Mouse (Mus musculus): ENCODE measurements around the gene Prm3. TPM values are rescaled to one million over a fixed set of nuclear protein-coding genes. Genes with fewer than 3 reads are reported as not detected.
A peak's percentile ranks its signal among the peaks of the same experiment; 100 is the strongest.

Gene Prm3
- polyA plus RNA-seq (2014; fragmentation: Nextera tagmentation; extraction: Ambion mirVana): not detected in 2 replicates

- no peaks in the 10 kb centered on the region for H3K9me3 ChIP-seq (ENCODE audit: control insufficient read depth, low read length)
- H3K9ac ChIP-seq (ENCODE audit: low read length): no peak within 1 kb of the TSS
- no peak for ATAC-seq (ENCODE audit: insufficient number of reproducible peaks, low FRiP score, low TSS enrichment, low read depth)
- no peak within 1 kb of the TSS for H3K4me2 ChIP-seq (ENCODE audit: low read depth, severe bottlenecking)
- H3K36me3 ChIP-seq (ENCODE audit: control insufficient read depth, insufficient read depth, low read length): no peaks in the 10 kb centered on the region
- WGBS: 71% methylated on average over 9 of the region's 9 CpGs
- H3K4me1 ChIP-seq (ENCODE audit: control insufficient read depth, insufficient read depth, low read length): 0 out of 2 replicates have a peak, but pooled peaks cover 4% of the 10 kb centered on the region
- H3K4me3 ChIP-seq (ENCODE audit: low read depth, low read length): no peak within 1 kb of the TSS
- DNase-seq (ENCODE audit: low spot score): no peak
- H3K27me3 ChIP-seq (ENCODE audit: control insufficient read depth, insufficient read depth, low read length): 0 out of 2 replicates have a peak, but pooled peaks cover 2% of the 10 kb centered on the region
- no peak within 1 kb of the TSS for H3K27ac ChIP-seq (replicated peaks; ENCODE audit: low read depth, low read length)
Observed at GRCm38 (mm10) chr16:10790702-10791101, at the start of gene Prm3. Prm3 (minus strand) TSS chr16:10790914.

- 83% methylated on average over 12 of the region's 14 CpGs for WGBS
- H3K4me1 ChIP-seq (ENCODE audit: control insufficient read depth, insufficient read depth, low read length): peaks cover 21% of the 10 kb centered on the region
- H3K9me3 ChIP-seq (ENCODE audit: control insufficient read depth, low read length): no peaks in the 10 kb centered on the region
- no peak overlapping the region for H3K4me2 ChIP-seq (ENCODE audit: low read depth, severe bottlenecking)
- DNase-seq (ENCODE audit: low spot score): no peak
- no peaks in the 10 kb centered on the region; the same call in 1 of the 2 replicates for H3K36me3 ChIP-seq (ENCODE audit: control insufficient read depth, insufficient read depth, low read length)
- no peak overlapping the region for H3K4me3 ChIP-seq (ENCODE audit: low read depth, low read length)
- ATAC-seq (ENCODE audit: insufficient number of reproducible peaks, low FRiP score, low TSS enrichment, low read depth): no peak
- H3K27me3 ChIP-seq (ENCODE audit: control insufficient read depth, insufficient read depth, low read length): no peaks in the 10 kb centered on the region
- H3K27ac ChIP-seq (replicated peaks; ENCODE audit: low read depth, low read length): no peak overlapping the region
- no peak overlapping the region for H3K9ac ChIP-seq (ENCODE audit: low read length)
Observed at GRCm38 (mm10) chr16:10840018-10840417, 49.3 kb upstream of the Prm3 start.

DNA sequence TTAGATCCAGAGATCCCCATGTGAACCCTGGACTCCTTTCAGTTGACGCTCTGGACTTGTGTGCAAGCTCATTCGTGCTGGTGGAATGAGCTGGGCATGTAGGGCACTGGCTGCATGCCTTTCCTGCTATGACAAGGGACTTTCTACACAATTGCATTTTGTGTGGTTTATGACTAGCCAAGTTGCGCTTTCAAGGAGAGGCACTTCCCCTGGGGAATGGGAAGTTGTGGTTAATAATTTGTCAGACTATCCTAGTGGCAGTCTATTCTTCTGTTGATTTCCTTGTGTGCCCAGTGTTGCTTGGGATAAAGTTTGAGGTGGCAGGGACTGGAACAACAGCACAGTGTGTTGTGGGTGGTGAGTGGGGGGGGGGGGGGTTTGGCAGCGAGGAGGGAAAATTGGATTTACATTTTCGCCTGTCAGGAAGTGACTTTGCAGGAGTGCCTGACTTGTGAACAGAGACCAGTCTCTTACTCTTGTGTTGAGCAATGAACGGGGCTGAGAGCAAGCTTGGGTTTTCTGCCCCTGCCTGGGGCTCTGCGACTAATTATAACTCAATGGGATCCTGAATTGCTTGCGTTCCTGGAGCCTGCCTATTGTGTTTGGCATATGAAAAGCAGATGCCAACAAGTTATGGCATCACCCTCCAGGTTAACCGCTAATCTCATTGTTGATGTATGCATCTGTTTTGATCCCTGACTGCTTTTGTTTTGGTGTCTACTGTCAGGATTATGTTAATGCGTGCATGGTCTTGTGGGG, 48.0 kb upstream of the Prm3 start:
- Histone ChIP-seq H3K9ac (ENCODE audit: low read length) (no peak overlapping the region), H3K36me3 (ENCODE audit: control insufficient read depth, insufficient read depth, low read length) (no peaks in the 10 kb centered on the region; the same call in 1 of the 2 replicates), H3K9me3 (ENCODE audit: control insufficient read depth, low read length) (no peaks in the 10 kb centered on the region), H3K4me3 (ENCODE audit: low read depth, low read length) (no peak overlapping the region), H3K27me3 (ENCODE audit: control insufficient read depth, insufficient read depth, low read length) (no peaks in the 10 kb centered on the region), H3K4me1 (ENCODE audit: control insufficient read depth, insufficient read depth, low read length) (peaks cover 17% of the 10 kb centered on the region), H3K4me2 (ENCODE audit: low read depth, severe bottlenecking) (no peak overlapping the region), H3K27ac (replicated peaks; ENCODE audit: low read depth, low read length) (no peak overlapping the region)
- WGBS: 44% methylated on average over 10 of the region's 10 CpGs
- peak; percentile 36 for DNase-seq (ENCODE audit: low spot score)
- no peak for ATAC-seq (ENCODE audit: insufficient number of reproducible peaks, low FRiP score, low TSS enrichment, low read depth)

- Histone ChIP-seq H3K4me1 (ENCODE audit: control insufficient read depth, insufficient read depth, low read length) (peaks cover 12% of the 10 kb centered on the region), H3K9ac (ENCODE audit: low read length) (no peak overlapping the region), H3K27ac (replicated peaks; ENCODE audit: low read depth, low read length) (no peak overlapping the region), H3K4me3 (ENCODE audit: low read depth, low read length) (no peak overlapping the region), H3K4me2 (ENCODE audit: low read depth, severe bottlenecking) (no peak overlapping the region), H3K27me3 (ENCODE audit: control insufficient read depth, insufficient read depth, low read length) (no peaks in the 10 kb centered on the region), H3K9me3 (ENCODE audit: control insufficient read depth, low read length) (no peaks in the 10 kb centered on the region), H3K36me3 (ENCODE audit: control insufficient read depth, insufficient read depth, low read length) (no peaks in the 10 kb centered on the region; the same call in 1 of the 2 replicates)
- WGBS: 92% methylated on average over 1 of the region's 1 CpGs
- DNase-seq (ENCODE audit: low spot score): no peak
- no peak for ATAC-seq (ENCODE audit: insufficient number of reproducible peaks, low FRiP score, low TSS enrichment, low read depth)
Observed at GRCm38 (mm10) chr16:10837903-10838302, 47.2 kb upstream of the Prm3 start.

- DNase-seq (ENCODE audit: low spot score) (no peak), ATAC-seq (ENCODE audit: insufficient number of reproducible peaks, low FRiP score, low TSS enrichment, low read depth) (no peak)
- no peaks in the 10 kb centered on the region; the same call in 1 of the 2 replicates for H3K36me3 ChIP-seq (ENCODE audit: control insufficient read depth, insufficient read depth, low read length)
- no peaks in the 10 kb centered on the region for H3K9me3 ChIP-seq (ENCODE audit: control insufficient read depth, low read length)
- H3K4me1 ChIP-seq (ENCODE audit: control insufficient read depth, insufficient read depth, low read length): peaks cover 12% of the 10 kb centered on the region
- 88% methylated on average over 3 of the region's 3 CpGs for WGBS
- H3K27me3 ChIP-seq (ENCODE audit: control insufficient read depth, insufficient read depth, low read length): no peaks in the 10 kb centered on the region
- no peak overlapping the region for H3K27ac ChIP-seq (replicated peaks; ENCODE audit: low read depth, low read length)
- H3K4me2 ChIP-seq (ENCODE audit: low read depth, severe bottlenecking): no peak overlapping the region
- no peak overlapping the region for H3K9ac ChIP-seq (ENCODE audit: low read length)
- H3K4me3 ChIP-seq (ENCODE audit: low read depth, low read length): no peak overlapping the region
Observed at GRCm38 (mm10) chr16:10837250-10837649, 46.5 kb upstream of the Prm3 start.

- 91% methylated on average over 3 of the region's 3 CpGs for WGBS
- Histone ChIP-seq H3K27me3 (ENCODE audit: control insufficient read depth, insufficient read depth, low read length) (no peaks in the 10 kb centered on the region), H3K4me3 (ENCODE audit: low read depth, low read length) (no peak overlapping the region), H3K4me2 (ENCODE audit: low read depth, severe bottlenecking) (no peak overlapping the region), H3K9me3 (ENCODE audit: control insufficient read depth, low read length) (no peaks in the 10 kb centered on the region), H3K4me1 (ENCODE audit: control insufficient read depth, insufficient read depth, low read length) (peaks cover 12% of the 10 kb centered on the region), H3K27ac (replicated peaks; ENCODE audit: low read depth, low read length) (no peak overlapping the region), H3K9ac (ENCODE audit: low read length) (no peak overlapping the region), H3K36me3 (ENCODE audit: control insufficient read depth, insufficient read depth, low read length) (no peaks in the 10 kb centered on the region; the same call in 1 of the 2 replicates)
- ATAC-seq (ENCODE audit: insufficient number of reproducible peaks, low FRiP score, low TSS enrichment, low read depth) (no peak), DNase-seq (ENCODE audit: low spot score) (no peak)
Observed at GRCm38 (mm10) chr16:10836388-10836787, 45.7 kb upstream of the Prm3 start.

- Histone ChIP-seq H3K4me1 (ENCODE audit: control insufficient read depth, insufficient read depth, low read length) (peaks cover 12% of the 10 kb centered on the region), H3K27me3 (ENCODE audit: control insufficient read depth, insufficient read depth, low read length) (no peaks in the 10 kb centered on the region)
- WGBS: under 1% methylated on average over 68 of the region's 69 CpGs
Observed at GRCm38 (mm10) chr16:10834911-10835587, 44.3 kb upstream of the Prm3 start, which contains the start of gene Rmi2. Rmi2 (plus strand) TSS chr16:10835059.

GRCm38 (mm10) chr16:10834542-10834910, 43.8 kb upstream of the Prm3 start:
- H3K27ac ChIP-seq (replicated peaks; ENCODE audit: low read depth, low read length): no peak overlapping the region
- no peak for DNase-seq (ENCODE audit: low spot score)
- peak overlapping the region; percentile 60 for H3K4me3 ChIP-seq (ENCODE audit: low read depth, low read length)

More at GRCm38 (mm10) chr16:10834911-10835587, 44.3 kb upstream of the Prm3 start, which contains the start of gene Rmi2:
- DNase-seq (ENCODE audit: low spot score) (peak; percentile 93), ATAC-seq (ENCODE audit: insufficient number of reproducible peaks, low FRiP score, low TSS enrichment, low read depth) (peak; percentile 84)
- Histone ChIP-seq H3K4me3 (ENCODE audit: low read depth, low read length) (peak within 1 kb of the TSS; percentile 60), H3K27ac (replicated peaks; ENCODE audit: low read depth, low read length) (peak within 1 kb of the TSS; percentile 75), H3K9ac (ENCODE audit: low read length) (peak within 1 kb of the TSS; percentile 75), H3K36me3 (ENCODE audit: control insufficient read depth, insufficient read depth, low read length) (no peaks in the 10 kb centered on the region; the same call in 1 of the 2 replicates), H3K4me2 (ENCODE audit: low read depth, severe bottlenecking) (peak within 1 kb of the TSS; percentile 53), H3K9me3 (ENCODE audit: control insufficient read depth, low read length) (no peaks in the 10 kb centered on the region)

More at GRCm38 (mm10) chr16:10834542-10834910, 43.8 kb upstream of the Prm3 start:
- peak overlapping the region; percentile 53 for H3K4me2 ChIP-seq (ENCODE audit: low read depth, severe bottlenecking)
- ATAC-seq (ENCODE audit: insufficient number of reproducible peaks, low FRiP score, low TSS enrichment, low read depth): no peak
- 12% methylated on average over 12 of the region's 12 CpGs for WGBS
- H3K4me1 ChIP-seq (ENCODE audit: control insufficient read depth, insufficient read depth, low read length): peaks cover 12% of the 10 kb centered on the region
- no peaks in the 10 kb centered on the region; the same call in 1 of the 2 replicates for H3K36me3 ChIP-seq (ENCODE audit: control insufficient read depth, insufficient read depth, low read length)
- no peaks in the 10 kb centered on the region for H3K27me3 ChIP-seq (ENCODE audit: control insufficient read depth, insufficient read depth, low read length)
- peak overlapping the region; percentile 38; the same call in 1 of the 2 replicates for H3K9ac ChIP-seq (ENCODE audit: low read length)
- no peaks in the 10 kb centered on the region for H3K9me3 ChIP-seq (ENCODE audit: control insufficient read depth, low read length)

Measured in limb, embryonic 11.5 days (tissue).